Mouse (Mus musculus) monocyte, adult 5-6 weeks (primary cell): ENCODE data around the gene Wdr61. TPM values are rescaled to one million over a fixed set of nuclear protein-coding genes. Genes with fewer than 3 reads are reported as not detected.
A peak's percentile ranks its signal among the peaks of the same experiment; 100 is the strongest.
"Not testable (repeated sequence)": the region's sequence is repeated elsewhere in the genome, so short reads cannot be mapped to it uniquely, and the experiment has no call there.

Source experiments
- ATAC-seq: fragments of 153-309, 156-312 bp; replicated peaks from 2 replicates; pipeline ENCODE4 v1.8.0; 2017; ENCODE audit warnings: mild to moderate bottlenecking; ENCODE audit not compliant: low TSS enrichment, insufficient number of reproducible peaks, severe bottlenecking, poor library complexity, low FRiP score
- total RNA-seq: library from RNA; stranded (forward); fragments of 200-1000, 200-491, 200-594 nt; gene quantifications from 3 replicates; pipeline ENCODE4 v1.2.3, GENCODE M21; 2017

The Wdr61 gene
- total RNA-seq, 1 experiment from 2014 or later = 32.9 TPM

- peak; percentile 47; the same call in 1 of the 2 replicates for ATAC-seq
Measured at GRCm38 (mm10) chr9:54736284-54736701, 2.0 kb upstream of the Wdr61 start.

GRCm38 (mm10) chr9:54734639-54735252 lies 427 bp upstream of the Wdr61 start:
- no peak for ATAC-seq

- ATAC-seq = no peak; the same call in 1 of the 2 replicates
Measured at GRCm38 (mm10) chr9:54732122-54732521, 2.2 kb downstream of the Wdr61 start.

GRCm38 (mm10) chr9:54726315-54726714 lies 8.0 kb downstream of the Wdr61 start:
- no peak for ATAC-seq

GRCm38 (mm10) chr9:54722596-54722995 lies 11.7 kb downstream of the Wdr61 start:
- ATAC-seq = no peak

- no peak for ATAC-seq
Measured at GRCm38 (mm10) chr9:54722156-54722555, 12.2 kb downstream of the Wdr61 start.

- ATAC-seq = no peak
Measured at GRCm38 (mm10) chr9:54717527-54717926, 16.8 kb downstream of the Wdr61 start.

- no peak for ATAC-seq
Measured at GRCm38 (mm10) chr9:54715776-54716175, 18.5 kb downstream of the Wdr61 start.

GRCm38 (mm10) chr9:54708085-54708484 lies 26.2 kb downstream of the Wdr61 start:
- ATAC-seq = no peak

GRCm38 (mm10) chr9:54707288-54707999 lies 26.9 kb downstream of the Wdr61 start:
- no peak for ATAC-seq

GRCm38 (mm10) chr9:54705561-54705960 lies 28.8 kb downstream of the Wdr61 start:
- no peak for ATAC-seq

GRCm38 (mm10) chr9:54704361-54704760 lies 30.0 kb downstream of the Wdr61 start:
- ATAC-seq = no peak

GRCm38 (mm10) chr9:54702581-54702980 lies 31.7 kb downstream of the Wdr61 start:
- no peak for ATAC-seq

- ATAC-seq = no peak
Measured at GRCm38 (mm10) chr9:54700746-54701145, 33.6 kb downstream of the Wdr61 start.

GRCm38 (mm10) chr9:54700174-54700475 lies 34.2 kb downstream of the Wdr61 start:
- ATAC-seq = no peak

GRCm38 (mm10) chr9:54699345-54700173 lies 34.8 kb downstream of the Wdr61 start:
- no peak for ATAC-seq

- ATAC-seq = no peak
Measured at GRCm38 (mm10) chr9:54699087-54699344, 35.3 kb downstream of the Wdr61 start.

- no peak for ATAC-seq
Measured at GRCm38 (mm10) chr9:54698318-54699086, 35.8 kb downstream of the Wdr61 start, which contains the start of gene Dnaja4. TSS of gene Dnaja4 (plus strand) at chr9:54698873.

GRCm38 (mm10) chr9:54691241-54691805 lies 43.0 kb downstream of the Wdr61 start:
- not testable (repeated sequence) for ATAC-seq
